Mouse (Mus musculus): ENCODE results near the gene Lpin2.

- no peak for TF ChIP-seq SMC3 (IDR thresholded peaks at IDR 0.05; ENCODE audit: low read depth, low read length)
- no peak for TF ChIP-seq POLR2AphosphoS2 (IDR thresholded peaks at IDR 0.05; ENCODE audit: low read length)
- no peak for TF ChIP-seq CHD2 (IDR thresholded peaks at IDR 0.05; ENCODE audit: low read length)
- TF ChIP-seq CTCF (IDR thresholded peaks at IDR 0.05 in 2 of 3, conservative IDR thresholded peaks at IDR 0.05 in 1 of 3; ENCODE audit: control insufficient read depth in 1 of 3, insufficient read depth in 1 of 3, low read depth in 2 of 3, low read length in 3 of 3, poor library complexity in 1 of 3, severe bottlenecking in 1 of 3): no peak
- no peak for TF ChIP-seq MAFK (IDR thresholded peaks at IDR 0.05; ENCODE audit: borderline replicate concordance, low read depth, low read length)
- no peak for TF ChIP-seq USF1 (IDR thresholded peaks at IDR 0.05; ENCODE audit: low read depth, low read length)
- TF ChIP-seq EP300 (IDR thresholded peaks at IDR 0.05; ENCODE audit: low read depth in 1 of 2, low read length in 2 of 2): no peak
- no peak for TF ChIP-seq TCF12 (IDR thresholded peaks at IDR 0.05; ENCODE audit: low read depth, low read length)
Measured at GRCm38 (mm10) chr17:71282716-71283115, 100.4 kb downstream of the Lpin2 start.
